Mouse (Mus musculus): ENCODE measurements around the gene Fbxl16. TPM values are rescaled to one million over a fixed set of nuclear protein-coding genes. Genes with fewer than 3 reads are reported as not detected.

Gene Fbxl16
- total RNA-seq, 1 experiment from 2014 or later = not detected

Other genes starting within 250 kb of the Fbxl16 start
- not detected in 2 replicates for gene Sox8, start 238.4 kb upstream of the Fbxl16 start, total RNA-seq (2023)
- 8.7 and 10.5 TPM in 2 replicates for gene Lmf1, start 230.0 kb upstream of the Fbxl16 start, total RNA-seq (2023)
- not detected in 2 replicates for gene Gng13, start 91.9 kb upstream of the Fbxl16 start, total RNA-seq (2023)
- gene Chtf18, start 81.7 kb upstream of the Fbxl16 start, total RNA-seq (2023) = 9.7 and 18.7 TPM in 2 replicates
- gene Rpusd1, start 81.4 kb upstream of the Fbxl16 start, total RNA-seq (2023) = 4.5 TPM in 2 replicates
- gene Mslnl, start 73.0 kb upstream of the Fbxl16 start, total RNA-seq (2023) = not detected in 2 replicates
- 0.88 TPM in 1 of 2 replicates, not detected in the other for gene Msln, start 54.7 kb upstream of the Fbxl16 start, total RNA-seq (2023)
- gene Narfl, start 35.3 kb upstream of the Fbxl16 start, total RNA-seq (2023) = 24.6 and 35.5 TPM in 2 replicates
- gene Haghl, start 23.4 kb upstream of the Fbxl16 start, total RNA-seq (2023) = 10.2 and 14.6 TPM in 2 replicates
- gene Ccdc78, start 22.5 kb upstream of the Fbxl16 start, total RNA-seq (2023) = 0.22 TPM in 1 of 2 replicates, not detected in the other
- 25.4 and 34.7 TPM in 2 replicates for gene Fam173a, start 16.2 kb upstream of the Fbxl16 start, total RNA-seq (2023)
- gene AC134908.4, start 13.4 kb upstream of the Fbxl16 start, total RNA-seq (2023) = not detected in 2 replicates
- 10.9 and 16.2 TPM in 2 replicates for gene Metrn, start 11.9 kb upstream of the Fbxl16 start, total RNA-seq (2023)
- gene Wdr24, start 14.5 kb downstream of the Fbxl16 start, total RNA-seq (2023) = 13.3 and 17.6 TPM in 2 replicates
- 7.7 and 8.2 TPM in 2 replicates for gene Jmjd8, start 19.8 kb downstream of the Fbxl16 start, total RNA-seq (2023)
- 35.4 and 46.5 TPM in 2 replicates for gene Stub1, start 24.3 kb downstream of the Fbxl16 start, total RNA-seq (2023)
- 0.64 and 1.3 TPM in 2 replicates for gene Rhbdl1, start 28.2 kb downstream of the Fbxl16 start, total RNA-seq (2023)
- 1.7 and 2.8 TPM in 2 replicates for gene Gm20683, start 32.7 kb downstream of the Fbxl16 start, total RNA-seq (2023)
- 26.5 and 33.7 TPM in 2 replicates for gene Rhot2, start 35.8 kb downstream of the Fbxl16 start, total RNA-seq (2023)
- gene Wdr90, start 52.4 kb downstream of the Fbxl16 start, total RNA-seq (2023) = 21.9 and 25.5 TPM in 2 replicates
- gene Mcrip2, start 59.7 kb downstream of the Fbxl16 start, total RNA-seq (2023) = 1.4 and 3.2 TPM in 2 replicates
- gene Mettl26, start 66.0 kb downstream of the Fbxl16 start, total RNA-seq (2023) = 6.4 and 6.5 TPM in 2 replicates
- 2.1 and 4.1 TPM in 2 replicates for gene Wfikkn1, start 71.8 kb downstream of the Fbxl16 start, total RNA-seq (2023)
- gene Rab40c, start 110.6 kb downstream of the Fbxl16 start, total RNA-seq (2023) = 13.0 and 17.4 TPM in 2 replicates
- gene Pigq, start 135.9 kb downstream of the Fbxl16 start, total RNA-seq (2023) = 34.9 and 36.2 TPM in 2 replicates
- gene Nhlrc4, start 135.9 kb downstream of the Fbxl16 start, total RNA-seq (2023) = not detected in 2 replicates
- gene A930017K11Rik, start 143.5 kb downstream of the Fbxl16 start, total RNA-seq (2023) = not detected in 2 replicates
- 12.0 and 19.3 TPM in 2 replicates for gene Capn15, start 176.7 kb downstream of the Fbxl16 start, total RNA-seq (2023)

Measured in neutrophil, adult 65 days (primary cell).